In the genomic region with DNA sequence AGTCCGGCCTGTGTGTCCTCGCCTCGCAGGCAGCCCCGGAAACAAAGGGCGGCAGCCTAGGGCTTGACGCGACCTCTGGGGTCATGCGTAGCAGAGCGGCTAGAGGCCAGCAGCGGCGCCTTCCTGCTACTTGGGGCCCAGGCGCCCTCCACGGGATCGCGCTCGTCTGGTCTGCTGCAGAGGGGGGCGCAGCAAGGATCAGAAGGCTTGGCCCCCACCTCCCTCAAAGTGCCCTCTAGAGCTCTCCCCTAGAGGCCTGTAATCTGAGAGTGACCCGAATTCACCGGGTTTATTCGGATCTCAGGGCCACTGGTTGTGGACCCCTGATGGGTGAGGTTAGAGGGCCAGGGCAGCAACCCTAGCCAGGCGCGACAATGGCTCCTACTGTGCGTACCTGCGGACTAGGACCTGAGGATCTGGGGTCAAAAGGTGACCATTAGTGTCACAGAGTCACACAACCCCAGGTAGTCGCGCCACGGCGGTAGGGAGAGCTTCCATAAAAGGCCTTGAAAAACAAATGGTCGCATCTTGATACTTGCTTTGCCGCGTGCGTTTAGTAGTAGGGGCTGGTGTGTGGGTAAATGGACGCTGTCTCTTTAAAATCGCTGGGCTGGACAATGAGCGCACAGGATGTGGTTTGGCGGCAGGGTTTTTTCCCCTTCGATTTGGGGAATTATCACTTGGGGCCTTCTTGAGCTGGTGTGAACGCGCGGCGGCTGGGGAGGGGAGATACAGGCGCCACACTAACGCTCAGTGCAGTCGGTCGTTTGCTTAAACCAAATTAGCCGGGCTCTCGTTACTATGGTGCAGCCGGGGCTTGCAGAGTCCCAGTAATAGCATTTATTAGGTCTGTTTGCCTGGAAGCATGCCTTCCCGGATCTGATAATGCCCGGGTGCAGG, we compare ENCODE assay signal across 8 mouse cellular contexts.
A peak's percentile ranks its signal among the peaks of the same experiment; 100 is the strongest.
DNase-seq lines count a peak whose midpoint lies in the region; ATAC-seq and TF ChIP-seq lines count a peak whose summit lies in the region.

No protein-coding gene starts in this region.

- 0 out of 2 replicates have a peak, but pooled peaks have one; percentile 29 for TF ChIP-seq EP300 in heart, adult 2 months (IDR thresholded peaks at IDR 0.05; ENCODE audit: insufficient read depth, low read depth, low read length)

- TF ChIP-seq POLR2A in heart, adult 2 months (IDR thresholded peaks at IDR 0.05; ENCODE audit: insufficient read depth, low read depth, low read length): peak; percentile 67

- intact Hi-C loops in heart, adult 2 months (cut with DNase I): loop anchor here (5.0 kb wide), 2 partner anchors 69 to 299 kb away; no protein-coding TSS in a partner anchor

- peak; percentile 72 for ATAC-seq in liver, embryonic 11.5 days (replicated peaks; ENCODE audit: low FRiP score)
- ATAC-seq in midbrain, postnatal 0 days (ENCODE audit: low FRiP score): 0 out of 2 replicates have a peak, but pooled peaks have one; percentile 6
- peak; percentile 5; the same call in 1 of the 2 replicates for ATAC-seq in stomach, embryonic 14.5 days (ENCODE audit: insufficient number of reproducible peaks, insufficient read depth, low FRiP score, low read depth)

- H3K9me3 ChIP-seq in liver, embryonic 11.5 days (ENCODE audit: control insufficient read depth, low read length): no peaks in the 10 kb centered on the region
- no peaks in the 10 kb centered on the region for H3K9me3 ChIP-seq in midbrain, postnatal 0 days (ENCODE audit: low read length)
- H3K9me3 ChIP-seq in stomach, embryonic 14.5 days (ENCODE audit: control insufficient read depth, low read depth, low read length): no peaks in the 10 kb centered on the region

- H3K36me3 ChIP-seq in heart, adult 2 months (ENCODE audit: control insufficient read depth, insufficient read depth, low read length): no peaks in the 10 kb centered on the region
- H3K36me3 ChIP-seq in liver, embryonic 11.5 days (ENCODE audit: control insufficient read depth, insufficient read depth, low read length): no peaks in the 10 kb centered on the region
- H3K36me3 ChIP-seq in midbrain, postnatal 0 days (ENCODE audit: insufficient read depth, low read length): no peaks in the 10 kb centered on the region
- no peaks in the 10 kb centered on the region for H3K36me3 ChIP-seq in stomach, embryonic 14.5 days (ENCODE audit: control insufficient read depth, insufficient read depth, low read length)

- H3K9ac ChIP-seq in heart, adult 2 months (ENCODE audit: low read depth, low read length): peak overlapping the region; percentile 88
- peak overlapping the region; percentile 95 for H3K9ac ChIP-seq in liver, embryonic 11.5 days (ENCODE audit: low read depth, low read length)
- H3K9ac ChIP-seq in midbrain, postnatal 0 days (replicated peaks; ENCODE audit: low read length, poor library complexity, severe bottlenecking): peak overlapping the region; percentile 92
- peak overlapping the region; percentile 81 for H3K9ac ChIP-seq in stomach, embryonic 14.5 days (replicated peaks; ENCODE audit: low read depth, low read length)

- no peaks in the 10 kb centered on the region for H3K27me3 ChIP-seq in heart, adult 2 months (ENCODE audit: control insufficient read depth, insufficient read depth, low read length)
- no peaks in the 10 kb centered on the region for H3K27me3 ChIP-seq in liver, embryonic 11.5 days (replicated peaks; ENCODE audit: control insufficient read depth, insufficient read depth, low read length)
- H3K27me3 ChIP-seq in midbrain, postnatal 0 days (ENCODE audit: insufficient read depth, low read length): no peaks in the 10 kb centered on the region
- 0 out of 2 replicates have a peak, but pooled peaks cover 4% of the 10 kb centered on the region for H3K27me3 ChIP-seq in stomach, embryonic 14.5 days (ENCODE audit: control insufficient read depth, insufficient read depth, low read length)

- H3K27ac ChIP-seq in heart, adult 2 months: peak overlapping the region; percentile 86
- H3K27ac ChIP-seq in liver, embryonic 11.5 days (ENCODE audit: low read depth, low read length): peak overlapping the region; percentile 100
- H3K27ac ChIP-seq in midbrain, postnatal 0 days (ENCODE audit: low read depth, low read length): peak overlapping the region; percentile 98
- peak overlapping the region; percentile 88 for H3K27ac ChIP-seq in stomach, embryonic 14.5 days (ENCODE audit: low read length)

- H3K4me2 ChIP-seq in liver, embryonic 11.5 days: peak overlapping the region; percentile 98
- H3K4me2 ChIP-seq in midbrain, postnatal 0 days (ENCODE audit: low read depth, low read length, poor library complexity, severe bottlenecking): peak overlapping the region; percentile 97
- H3K4me2 ChIP-seq in stomach, embryonic 14.5 days (replicated peaks; ENCODE audit: low read depth, low read length): peak overlapping the region; percentile 99

- 28% methylated on average over 50 of the region's 50 CpGs for WGBS in heart, adult 2 months
- WGBS in liver, embryonic 11.5 days: under 1% methylated on average over 49 of the region's 50 CpGs
- WGBS in midbrain, postnatal 0 days: 5% methylated on average over 49 of the region's 50 CpGs
- 5% methylated on average over 50 of the region's 50 CpGs for WGBS in stomach, embryonic 14.5 days

- peaks cover 19% of the 10 kb centered on the region for H3K4me1 ChIP-seq in heart, adult 2 months (ENCODE audit: control insufficient read depth, insufficient read depth, low read length)
- peaks cover 58% of the 10 kb centered on the region for H3K4me1 ChIP-seq in liver, embryonic 11.5 days (replicated peaks; ENCODE audit: control insufficient read depth, insufficient read depth, low read length)
- H3K4me1 ChIP-seq in midbrain, postnatal 0 days (ENCODE audit: insufficient read depth, low read length): peaks cover 20% of the 10 kb centered on the region
- peaks cover 35% of the 10 kb centered on the region for H3K4me1 ChIP-seq in stomach, embryonic 14.5 days (ENCODE audit: control insufficient read depth, insufficient read depth, low read length)

- H3K79me2 ChIP-seq in heart, adult 2 months (replicated peaks; ENCODE audit: control insufficient read depth, insufficient read depth, low read length): 0 out of 2 replicates have a peak, but pooled peaks cover 1% of the 10 kb centered on the region

- peak; percentile 38 for DNase-seq in urinary bladder, adult 2 months (ENCODE audit: low spot score)
- no peak for DNase-seq in urinary bladder, postnatal 10 days (ENCODE audit: low spot score)
- DNase-seq in cerebellum, postnatal 36 days: peak; percentile 57 to 60
- peak; percentile 70 to 81 for DNase-seq in heart, adult 2 months
- DNase-seq in kidney, adult 18-20 months: peak; percentile 59
- peak; percentile 84 for DNase-seq in liver, embryonic 11.5 days (ENCODE audit: low spot score)
- DNase-seq in midbrain, postnatal 0 days (ENCODE audit: low spot score): peak; percentile 84

- no peak for TF ChIP-seq CTCF in heart, adult 2 months (IDR thresholded peaks at IDR 0.05)
- 0 out of 2 replicates have a peak, but pooled peaks have one; percentile 4 for TF ChIP-seq CTCF in midbrain, postnatal 0 days (IDR thresholded peaks at IDR 0.05)

- peak overlapping the region; percentile 70 for H3K4me3 ChIP-seq in heart, adult 2 months
- peak overlapping the region; percentile 98 for H3K4me3 ChIP-seq in liver, embryonic 11.5 days (ENCODE audit: low read depth, low read length)
- peak overlapping the region; percentile 90 for H3K4me3 ChIP-seq in midbrain, postnatal 0 days (ENCODE audit: low read depth, low read length)
- H3K4me3 ChIP-seq in stomach, embryonic 14.5 days (ENCODE audit: low read depth, low read length): peak overlapping the region; percentile 79

Comparison
In these comparisons a context has a peak if more than half of its experiments do, and no peak if none do; other contexts are left out.
1. ATAC-seq: peak in every context shown above with its lines; median percentile 72 in liver, embryonic 11.5 days; 6 in midbrain, postnatal 0 days; 5 in stomach, embryonic 14.5 days.